Mouse (Mus musculus) liver, embryonic 14.5 days (tissue): ENCODE data around the gene Negr1.

Experiments
- CTCF ChIP-seq: IDR thresholded peaks from 2 replicates; pipeline ENCODE4 v1.5.1; 2016; ENCODE audit warnings: antibody characterized with exemption, low read depth, control low read depth
- EP300 ChIP-seq: IDR thresholded peaks from 2 replicates; pipeline ENCODE4 v1.6.1; 2016; ENCODE audit warnings: antibody characterized with exemption, low read depth

- no peak for TF ChIP-seq CTCF
- TF ChIP-seq EP300 = no peak
Observed at GRCm38 (mm10) chr3:157192021-157192420, 630.4 kb downstream of the Negr1 start.
